Mouse (Mus musculus) forebrain, embryonic 15.5 days (tissue): Measurements from ENCODE around the gene Cpsf3. TPM values are rescaled to one million over a fixed set of nuclear protein-coding genes. Genes with fewer than 3 reads are reported as not detected.

ENCODE experiments used
- ATAC-seq: fragments of 200-750 bp; cut with Nextera tagmentation; replicated peaks from 2 replicates; pipeline ENCODE4 v1.8.0; 2017; ENCODE audit warnings: mild to moderate bottlenecking, moderate TSS enrichment, moderate library complexity
- H3K27ac ChIP-seq: fragments of 300-500 bp; sonication (generic); replicated peaks from 2 replicates; pipeline ENCODE4 v1.5.1; 2015; ENCODE audit warnings: mild to moderate bottlenecking, inconsistent platforms
- H3K27me3 ChIP-seq: fragments of 300-500 bp; sonication (generic); 2 replicates; pipeline ENCODE4 v1.6.1; 2015; ENCODE audit warnings: inconsistent platforms
- H3K36me3 ChIP-seq: fragments of 300-500 bp; sonication (generic); 2 replicates; pipeline ENCODE4 v1.6.1; 2015; ENCODE audit warnings: mild to moderate bottlenecking, inconsistent platforms
- H3K4me1 ChIP-seq: fragments of 300-500 bp; sonication (generic); 2 replicates; pipeline ENCODE4 v1.6.1; 2015; ENCODE audit warnings: inconsistent platforms
- H3K4me2 ChIP-seq: fragments of 300-500 bp; sonication (generic); replicated peaks from 2 replicates; pipeline ENCODE4 v1.6.1; 2015; ENCODE audit warnings: mild to moderate bottlenecking, inconsistent platforms
- H3K4me3 ChIP-seq: fragments of 300-500 bp; sonication (generic); 2 replicates; pipeline ENCODE4 v1.5.1; 2015; ENCODE audit warnings: mild to moderate bottlenecking, inconsistent platforms
- H3K9ac ChIP-seq: fragments of 300-500 bp; sonication (generic); replicated peaks from 2 replicates; pipeline ENCODE4 v1.6.1; 2015; ENCODE audit warnings: mild to moderate bottlenecking, inconsistent platforms
- H3K9me3 ChIP-seq: fragments of 300-500 bp; sonication (generic); 2 replicates; pipeline ENCODE4 v1.6.1; 2016; ENCODE audit warnings: inconsistent platforms
- WGBS: fragments of 180-500 bp; shearing (Covaris S2); methylation state at CpG from one replicate; pipeline ENCODE4 v1.1.7; 2015; ENCODE audit warnings: mixed read lengths; 5-methylcytosine and 5-hydroxymethylcytosine counted together
- polyA plus RNA-seq: library from polyadenylated mRNA; unstranded; fragments of >200 nt; fragmentation: Nextera tagmentation; extraction: Ambion mirVana; gene quantifications from 2 replicates; pipeline ENCODE4 v1.2.1, GENCODE M21; 2015

Gene Cpsf3
- polyA plus RNA-seq, 1 experiment from 2014 or later, result 116 TPM

DNA sequence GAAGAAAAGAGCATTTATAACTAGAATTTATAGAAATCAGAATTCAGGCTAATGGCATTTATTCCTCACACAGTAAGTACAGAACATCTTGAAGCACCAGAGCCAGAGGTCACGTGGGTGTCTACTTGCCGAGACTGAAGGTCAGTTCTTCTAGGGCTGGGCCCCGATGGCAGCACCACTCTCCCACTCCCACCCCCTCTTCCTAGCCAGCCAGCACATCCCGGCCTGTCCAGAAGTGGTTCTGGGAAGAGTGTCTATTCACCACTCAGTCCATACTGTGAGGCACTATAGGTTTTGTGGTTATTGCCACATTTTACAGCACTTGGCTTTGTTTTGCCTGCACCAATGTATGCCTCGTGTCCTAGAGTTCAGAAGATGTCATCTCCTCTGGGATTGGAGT lies 38.9 kb downstream of the Cpsf3 start:
- peaks cover 52% of the 10 kb centered on the region for H3K36me3 ChIP-seq
- H3K4me1 ChIP-seq, result no peaks in the 10 kb centered on the region
- no peaks in the 10 kb centered on the region for H3K27me3 ChIP-seq
- no peak overlapping the region for H3K27ac ChIP-seq
- no peak for ATAC-seq
- H3K4me3 ChIP-seq, result no peak overlapping the region
- no peaks in the 10 kb centered on the region for H3K9me3 ChIP-seq
- 83% methylated on average over 5 of the region's 5 CpGs for WGBS
- no peak overlapping the region for H3K4me2 ChIP-seq
- H3K9ac ChIP-seq, result no peak overlapping the region

DNA sequence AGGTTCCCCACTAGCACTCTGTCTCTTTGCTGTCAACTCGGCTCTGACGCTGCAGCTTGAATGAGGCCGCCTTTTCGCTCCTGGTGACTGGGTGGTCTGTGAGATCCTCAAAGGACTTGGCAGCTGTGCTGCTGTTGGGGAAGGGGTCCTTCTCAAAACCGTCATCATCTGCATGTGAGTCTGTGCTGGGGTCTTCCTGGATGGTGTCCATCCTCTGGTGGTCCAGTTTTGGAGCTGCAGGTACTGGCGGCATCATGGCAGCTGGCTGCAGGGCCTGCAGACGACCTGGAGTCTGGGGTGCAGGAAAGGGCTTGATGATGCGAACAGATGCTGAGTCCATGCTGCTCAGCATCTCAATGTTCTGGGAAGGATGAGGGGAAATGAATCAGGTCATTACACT lies 40.1 kb downstream of the Cpsf3 start:
- no peak for ATAC-seq
- 92% methylated on average over 8 of the region's 8 CpGs for WGBS
- no peak overlapping the region for H3K27ac ChIP-seq
- H3K9me3 ChIP-seq, result no peaks in the 10 kb centered on the region
- no peak overlapping the region for H3K9ac ChIP-seq
- H3K36me3 ChIP-seq, result peaks cover 59% of the 10 kb centered on the region
- H3K4me1 ChIP-seq, result no peaks in the 10 kb centered on the region
- H3K4me3 ChIP-seq, result no peak overlapping the region
- no peak overlapping the region for H3K4me2 ChIP-seq
- H3K27me3 ChIP-seq, result no peaks in the 10 kb centered on the region

DNA sequence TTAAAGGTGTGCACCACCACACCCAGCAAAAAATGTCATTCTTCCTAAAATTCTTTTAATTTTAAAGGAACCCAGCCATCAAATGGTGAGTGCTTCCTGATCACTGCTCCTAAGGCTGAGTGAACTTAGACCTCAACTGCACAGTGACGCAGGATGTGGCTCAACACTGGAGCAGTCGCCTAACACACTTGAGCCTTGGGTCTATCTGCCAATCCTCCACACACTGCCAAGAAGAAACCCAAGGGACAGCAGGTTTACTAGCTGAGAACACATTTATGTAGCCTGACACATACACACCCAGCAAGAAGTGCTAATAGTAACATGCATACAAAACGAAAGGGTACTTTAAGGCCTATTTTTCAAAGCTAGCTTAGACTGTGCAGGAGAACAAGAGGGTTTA lies 41.1 kb downstream of the Cpsf3 start:
- Histone ChIP-seq H3K4me3 (no peak overlapping the region), H3K4me1 (no peaks in the 10 kb centered on the region), H3K36me3 (peaks cover 65% of the 10 kb centered on the region), H3K27ac (no peak overlapping the region), H3K27me3 (no peaks in the 10 kb centered on the region), H3K9me3 (no peaks in the 10 kb centered on the region), H3K9ac (no peak overlapping the region), H3K4me2 (no peak overlapping the region)
- 91% methylated on average over 3 of the region's 3 CpGs for WGBS
- ATAC-seq, result no peak

DNA sequence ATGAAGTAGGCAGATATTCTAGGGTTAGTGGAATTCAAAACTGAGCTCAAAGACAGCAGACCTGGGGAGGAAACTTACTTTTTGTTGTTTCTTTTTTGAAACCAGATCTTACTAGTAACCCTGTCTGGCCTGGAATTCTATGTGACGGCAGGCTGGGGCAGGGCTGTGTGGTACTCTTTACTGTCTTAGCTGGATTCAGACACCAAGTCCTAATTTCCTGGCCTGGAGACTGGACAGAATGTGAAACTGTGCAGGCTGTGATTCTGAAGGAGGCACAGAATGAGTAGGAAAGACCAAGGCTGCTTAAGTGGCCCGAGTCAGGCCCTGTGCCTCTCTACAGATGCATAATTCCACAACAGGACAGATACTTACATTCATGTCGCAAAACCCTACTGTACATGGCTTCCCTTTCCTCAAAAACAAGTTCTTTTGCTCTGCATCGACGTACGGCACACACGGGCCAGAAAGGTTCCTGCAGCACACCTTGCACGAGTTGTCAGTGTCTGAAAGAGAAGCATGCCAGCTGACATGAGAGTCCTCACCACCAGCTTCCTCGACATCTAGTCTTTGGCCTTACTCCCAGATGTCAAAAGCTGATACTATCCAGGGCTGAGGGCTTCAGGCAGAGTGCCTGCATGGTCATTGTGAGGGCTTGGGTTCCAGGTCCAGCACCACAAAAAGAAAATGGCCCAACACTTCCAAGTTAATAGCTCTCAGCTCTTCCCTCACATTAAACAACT lies 44.6 kb downstream of the Cpsf3 start:
- Histone ChIP-seq H3K9me3 (no peaks in the 10 kb centered on the region), H3K9ac (no peak overlapping the region), H3K4me3 (no peak overlapping the region), H3K4me1 (no peaks in the 10 kb centered on the region), H3K4me2 (no peak overlapping the region), H3K36me3 (peaks cover 82% of the 10 kb centered on the region), H3K27me3 (no peaks in the 10 kb centered on the region), H3K27ac (no peak overlapping the region)
- WGBS, result 92% methylated on average over 9 of the region's 9 CpGs
- ATAC-seq, result no peak

DNA sequence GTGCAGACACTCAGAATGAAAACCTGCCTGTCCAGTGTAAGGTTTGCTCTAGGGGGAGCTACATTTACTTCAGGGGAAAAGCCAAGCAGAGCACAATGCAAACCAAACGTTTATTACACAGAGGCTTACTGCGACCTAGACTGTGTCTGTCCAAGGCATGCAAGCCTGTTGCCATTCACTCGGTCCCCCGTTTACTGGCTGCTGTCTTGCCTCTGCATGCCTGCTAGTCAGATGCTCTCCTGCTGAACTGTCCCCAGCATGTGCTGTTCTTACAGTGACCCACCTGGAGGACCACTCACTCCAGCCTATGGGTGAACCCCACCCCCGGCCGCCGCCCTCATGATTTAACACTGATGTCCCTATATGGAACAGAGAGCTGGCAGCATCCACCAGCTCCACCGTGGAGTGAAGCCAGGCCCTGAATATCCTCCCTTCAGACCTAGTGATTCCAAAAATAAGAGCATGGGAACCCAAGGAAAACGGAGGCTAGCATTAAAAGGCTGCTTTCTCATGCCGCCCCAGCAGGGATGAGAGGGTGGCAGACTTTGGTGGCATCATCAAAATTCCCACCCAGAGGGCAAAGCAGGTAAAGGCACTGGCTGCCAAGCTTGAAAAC lies 45.9 kb downstream of the Cpsf3 start:
- no peak for ATAC-seq
- WGBS, result 94% methylated on average over 10 of the region's 10 CpGs

DNA sequence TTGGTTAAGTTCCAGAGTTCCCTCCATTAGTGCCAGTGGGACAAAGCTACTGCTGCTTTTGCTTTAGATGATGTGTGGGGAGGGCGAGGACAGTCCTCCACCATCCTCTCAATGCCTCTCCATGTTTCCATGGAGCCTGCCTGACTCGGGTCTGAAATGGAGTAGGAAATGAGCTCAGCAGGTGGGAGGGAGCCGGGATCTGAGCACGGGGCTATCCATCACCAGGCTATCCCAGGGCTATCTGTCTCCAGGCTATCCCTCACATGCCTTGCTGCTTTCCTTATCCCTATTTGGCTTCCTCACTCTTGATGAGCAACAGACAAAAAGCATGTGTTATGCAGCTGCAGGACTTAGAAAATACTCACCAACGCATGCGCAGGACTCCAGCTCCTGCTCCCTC lies 46.5 kb downstream of the Cpsf3 start:
- WGBS, result 77% methylated on average over 6 of the region's 6 CpGs
- Histone ChIP-seq H3K4me1 (no peaks in the 10 kb centered on the region), H3K9me3 (no peaks in the 10 kb centered on the region), H3K4me3 (no peak overlapping the region), H3K4me2 (no peak overlapping the region), H3K36me3 (peaks cover 82% of the 10 kb centered on the region), H3K27ac (no peak overlapping the region), H3K27me3 (no peaks in the 10 kb centered on the region), H3K9ac (no peak overlapping the region)
- no peak for ATAC-seq

More for the DNA sequence above, 45.9 kb downstream of the Cpsf3 start:
- no peaks in the 10 kb centered on the region for H3K4me1 ChIP-seq
- H3K36me3 ChIP-seq, result peaks cover 80% of the 10 kb centered on the region
- H3K4me3 ChIP-seq, result no peak overlapping the region
- no peak overlapping the region for H3K4me2 ChIP-seq
- no peak overlapping the region for H3K27ac ChIP-seq
- H3K9ac ChIP-seq, result no peak overlapping the region
- H3K9me3 ChIP-seq, result no peaks in the 10 kb centered on the region
- H3K27me3 ChIP-seq, result no peaks in the 10 kb centered on the region

DNA sequence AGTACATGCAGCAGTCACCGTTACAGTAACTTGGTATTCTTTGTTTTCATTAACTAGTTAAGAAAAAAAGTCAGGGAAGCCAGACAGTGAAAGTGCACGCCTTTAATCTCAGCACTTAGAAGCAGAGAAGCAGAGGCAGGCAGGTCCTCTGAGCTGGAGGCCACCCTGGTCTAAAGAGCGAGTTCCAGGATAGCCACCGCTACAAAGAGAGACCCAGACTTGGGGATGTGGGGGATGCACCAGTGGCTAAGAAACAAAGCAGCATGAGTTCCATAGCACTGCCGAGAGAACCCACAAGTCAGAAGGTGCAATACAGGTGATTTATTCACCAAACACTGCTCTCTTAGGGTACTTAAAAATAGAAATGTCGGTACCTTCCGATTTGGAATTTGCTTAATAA lies 47.8 kb downstream of the Cpsf3 start:
- no peak for ATAC-seq
- 93% methylated on average over 7 of the region's 7 CpGs for WGBS
- Histone ChIP-seq H3K27me3 (no peaks in the 10 kb centered on the region), H3K4me3 (no peak overlapping the region), H3K4me1 (no peaks in the 10 kb centered on the region), H3K4me2 (no peak overlapping the region), H3K27ac (no peak overlapping the region), H3K9ac (no peak overlapping the region), H3K36me3 (peaks cover 72% of the 10 kb centered on the region), H3K9me3 (no peaks in the 10 kb centered on the region)

DNA sequence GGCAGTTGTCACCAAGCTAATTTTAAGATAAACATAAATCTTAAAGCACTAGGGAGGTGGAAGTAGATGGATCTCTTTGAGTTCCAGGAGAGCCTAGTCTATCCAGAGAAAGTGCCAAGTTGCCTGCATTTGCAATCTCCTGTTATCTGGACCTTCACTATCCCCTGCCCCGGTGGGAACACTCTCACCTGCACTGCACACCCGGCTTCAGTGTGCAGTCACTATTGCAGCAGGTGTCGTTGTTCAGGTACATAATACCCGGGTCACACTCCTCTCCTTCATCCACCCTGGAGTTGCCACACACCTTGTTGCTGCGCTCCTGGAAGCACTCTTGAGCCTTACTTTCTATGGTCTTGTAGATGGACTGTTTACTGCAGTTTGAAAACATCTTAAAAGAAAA lies 48.6 kb downstream of the Cpsf3 start:
- no peaks in the 10 kb centered on the region for H3K4me1 ChIP-seq
- no peak overlapping the region for H3K4me2 ChIP-seq
- no peak overlapping the region for H3K9ac ChIP-seq
- WGBS, result 90% methylated on average over 5 of the region's 5 CpGs
- no peaks in the 10 kb centered on the region for H3K27me3 ChIP-seq
- H3K27ac ChIP-seq, result no peak overlapping the region
- no peaks in the 10 kb centered on the region for H3K9me3 ChIP-seq
- H3K36me3 ChIP-seq, result peaks cover 70% of the 10 kb centered on the region
- ATAC-seq, result no peak
- no peak overlapping the region for H3K4me3 ChIP-seq

DNA sequence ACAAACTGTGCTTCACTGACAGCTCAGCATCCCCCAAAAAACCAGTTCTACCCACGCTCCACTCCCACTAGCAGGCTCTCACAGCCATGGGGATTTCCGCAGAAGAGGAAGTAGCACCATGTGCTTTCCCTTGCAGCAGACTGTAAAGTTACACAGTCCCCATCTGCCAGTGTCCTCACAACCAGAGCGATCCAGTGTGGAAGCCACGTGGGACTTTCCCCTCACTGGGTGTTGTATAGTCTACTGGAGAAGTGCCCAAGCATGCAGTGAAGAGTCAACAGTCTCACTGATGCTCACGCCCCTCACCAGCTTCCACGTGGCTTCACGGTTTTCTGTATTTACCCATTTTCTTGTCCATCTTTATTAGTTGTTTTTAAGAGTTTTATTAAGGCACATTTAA lies 50.7 kb downstream of the Cpsf3 start:
- Histone ChIP-seq H3K9me3 (no peaks in the 10 kb centered on the region), H3K4me1 (no peaks in the 10 kb centered on the region), H3K9ac (no peak overlapping the region), H3K4me2 (no peak overlapping the region), H3K36me3 (peaks cover 73% of the 10 kb centered on the region), H3K27me3 (no peaks in the 10 kb centered on the region), H3K4me3 (no peak overlapping the region), H3K27ac (no peak overlapping the region)
- WGBS, result 87% methylated on average over 7 of the region's 7 CpGs
- no peak for ATAC-seq

DNA sequence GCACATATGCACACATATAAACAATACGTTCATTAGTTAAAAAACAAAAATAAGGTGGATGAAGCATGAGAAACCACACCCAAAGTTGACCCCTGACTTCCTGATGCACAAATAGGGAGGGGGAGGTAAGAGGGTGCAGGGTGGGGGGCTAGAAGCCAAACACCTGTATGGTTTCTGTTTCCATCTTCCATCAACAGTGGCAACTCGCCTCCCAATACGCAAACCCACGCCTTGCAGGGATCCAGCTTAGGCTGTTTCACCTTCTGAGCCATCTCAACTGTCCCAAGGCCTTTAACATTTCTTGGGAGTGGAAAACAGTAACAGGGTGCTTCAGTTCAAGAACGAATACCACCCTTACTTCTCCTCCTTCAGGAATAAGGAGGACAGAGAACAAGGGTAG lies 52.0 kb downstream of the Cpsf3 start:
- no peak overlapping the region for H3K9ac ChIP-seq
- H3K4me3 ChIP-seq, result no peak overlapping the region
- peaks cover 60% of the 10 kb centered on the region for H3K36me3 ChIP-seq
- no peaks in the 10 kb centered on the region for H3K9me3 ChIP-seq
- no peaks in the 10 kb centered on the region for H3K27me3 ChIP-seq
- no peak overlapping the region for H3K27ac ChIP-seq
- no peak for ATAC-seq
- H3K4me2 ChIP-seq, result no peak overlapping the region
- H3K4me1 ChIP-seq, result no peaks in the 10 kb centered on the region
- WGBS, result 97% methylated on average over 5 of the region's 5 CpGs

DNA sequence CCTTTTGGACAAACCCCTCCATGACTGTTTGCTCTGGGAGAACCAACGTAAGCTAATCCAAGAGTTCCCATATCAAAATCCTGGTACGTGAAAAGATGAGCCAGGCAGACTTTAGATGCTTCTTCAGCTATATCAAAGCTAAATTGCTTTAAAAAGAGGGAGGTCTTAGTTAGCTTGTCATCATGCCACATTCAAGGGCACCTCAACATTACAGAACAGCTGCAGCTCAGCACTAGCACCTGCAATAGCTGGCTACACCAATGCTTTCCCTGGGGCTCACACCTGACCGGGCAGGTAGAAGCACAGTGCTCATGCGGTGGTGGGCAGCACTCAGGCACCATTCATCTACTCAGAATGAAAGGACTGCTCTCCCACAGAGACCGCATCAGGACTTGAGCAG lies 55.5 kb downstream of the Cpsf3 start:
- no peaks in the 10 kb centered on the region for H3K9me3 ChIP-seq
- H3K4me1 ChIP-seq, result no peaks in the 10 kb centered on the region
- no peak overlapping the region for H3K4me2 ChIP-seq
- H3K4me3 ChIP-seq, result no peak overlapping the region
- ATAC-seq, result no peak
- H3K27ac ChIP-seq, result no peak overlapping the region
- no peak overlapping the region for H3K9ac ChIP-seq
- peaks cover 47% of the 10 kb centered on the region for H3K36me3 ChIP-seq
- WGBS, result 94% methylated on average over 5 of the region's 5 CpGs
- no peaks in the 10 kb centered on the region for H3K27me3 ChIP-seq

DNA sequence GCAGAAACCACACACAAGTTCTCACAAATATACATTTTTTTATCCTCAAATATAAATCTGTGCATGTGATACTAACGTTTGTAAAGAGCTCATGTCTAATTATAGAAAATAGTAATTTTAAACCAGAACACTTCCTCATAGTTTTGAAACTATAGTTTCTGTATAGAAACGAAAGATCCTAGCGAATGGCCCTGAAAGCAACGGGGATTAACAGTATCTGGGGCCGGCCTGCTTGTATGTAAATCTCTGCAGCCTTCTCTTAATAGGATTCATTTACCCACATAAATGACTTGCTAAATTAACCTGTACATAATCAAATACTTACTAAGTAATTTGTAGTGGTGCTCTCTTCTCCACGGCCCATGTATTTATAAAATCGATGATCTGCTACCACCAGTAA lies 61.8 kb downstream of the Cpsf3 start:
- Histone ChIP-seq H3K9ac (no peak overlapping the region), H3K36me3 (peaks cover 30% of the 10 kb centered on the region), H3K4me3 (no peak overlapping the region), H3K9me3 (no peaks in the 10 kb centered on the region), H3K27ac (no peak overlapping the region), H3K4me2 (no peak overlapping the region), H3K27me3 (no peaks in the 10 kb centered on the region), H3K4me1 (no peaks in the 10 kb centered on the region)
- ATAC-seq, result no peak
- WGBS, result 82% methylated on average over 7 of the region's 7 CpGs
